Mouse (Mus musculus) heart, embryonic 15.5 days (tissue): ENCODE data around the gene Foxo3. TPM values are rescaled to one million over a fixed set of nuclear protein-coding genes. Genes with fewer than 3 reads are reported as not detected.

Experiments
- ATAC-seq: fragments of 200-750 bp; cut with Nextera tagmentation; replicated peaks from 2 replicates; pipeline ENCODE4 v1.8.0; 2017; ENCODE audit warnings: low read depth, moderate TSS enrichment; ENCODE audit not compliant: insufficient number of reproducible peaks, insufficient read depth, low FRiP score
- H3K27ac ChIP-seq: fragments of 300-500 bp; sonication (generic); 2 replicates; pipeline ENCODE4 v1.5.1; 2015; ENCODE audit warnings: mild to moderate bottlenecking, inconsistent platforms
- H3K27me3 ChIP-seq: fragments of 300-500 bp; sonication (generic); 2 replicates; pipeline ENCODE4 v1.6.1; 2015; ENCODE audit warnings: inconsistent platforms
- H3K36me3 ChIP-seq: fragments of 300-500 bp; sonication (generic); 2 replicates; pipeline ENCODE4 v1.6.1; 2015; ENCODE audit warnings: mild to moderate bottlenecking, inconsistent platforms
- H3K4me1 ChIP-seq: fragments of 300-500 bp; sonication (generic); replicated peaks from 2 replicates; pipeline ENCODE4 v1.6.1; 2015; ENCODE audit warnings: inconsistent platforms
- H3K4me2 ChIP-seq: fragments of 300-500 bp; sonication (generic); 2 replicates; pipeline ENCODE4 v1.6.1; 2015; ENCODE audit warnings: inconsistent platforms, mild to moderate bottlenecking, moderate library complexity
- H3K4me3 ChIP-seq: fragments of 300-500 bp; sonication (generic); 2 replicates; pipeline ENCODE4 v1.5.1; 2015; ENCODE audit warnings: mild to moderate bottlenecking, inconsistent platforms
- H3K9ac ChIP-seq: fragments of 300-500 bp; sonication (generic); 2 replicates; pipeline ENCODE4 v1.6.1; 2015; ENCODE audit warnings: mild to moderate bottlenecking, inconsistent platforms
- H3K9me3 ChIP-seq: fragments of 300-500 bp; sonication (generic); replicated peaks from 2 replicates; pipeline ENCODE4 v1.6.1; 2016; ENCODE audit warnings: inconsistent platforms
- WGBS: fragments of 180-500 bp; shearing (Covaris S2); methylation state at CpG from one replicate; pipeline ENCODE4 v1.1.7; 2015; ENCODE audit warnings: mixed read lengths; 5-methylcytosine and 5-hydroxymethylcytosine counted together
- polyA plus RNA-seq: library from polyadenylated mRNA; unstranded; fragments of >200 nt; fragmentation: Nextera tagmentation; extraction: Ambion mirVana; gene quantifications from 2 replicates; pipeline ENCODE4 v1.2.1, GENCODE M21; 2015

Gene Foxo3
- polyA plus RNA-seq, 1 experiment from 2014 or later = 5.7 TPM

GRCm38 (mm10) chr10:42221136-42221891, 55.2 kb downstream of the Foxo3 start:
- WGBS = 76% methylated on average over 19 of the region's 19 CpGs
- Histone ChIP-seq H3K27me3 (no peaks in the 10 kb centered on the region), H3K4me3 (no peak overlapping the region), H3K4me1 (peaks cover 20% of the 10 kb centered on the region), H3K27ac (no peak overlapping the region), H3K4me2 (no peak overlapping the region), H3K36me3 (no peaks in the 10 kb centered on the region), H3K9ac (no peak overlapping the region), H3K9me3 (no peaks in the 10 kb centered on the region)
- no peak for ATAC-seq

DNA sequence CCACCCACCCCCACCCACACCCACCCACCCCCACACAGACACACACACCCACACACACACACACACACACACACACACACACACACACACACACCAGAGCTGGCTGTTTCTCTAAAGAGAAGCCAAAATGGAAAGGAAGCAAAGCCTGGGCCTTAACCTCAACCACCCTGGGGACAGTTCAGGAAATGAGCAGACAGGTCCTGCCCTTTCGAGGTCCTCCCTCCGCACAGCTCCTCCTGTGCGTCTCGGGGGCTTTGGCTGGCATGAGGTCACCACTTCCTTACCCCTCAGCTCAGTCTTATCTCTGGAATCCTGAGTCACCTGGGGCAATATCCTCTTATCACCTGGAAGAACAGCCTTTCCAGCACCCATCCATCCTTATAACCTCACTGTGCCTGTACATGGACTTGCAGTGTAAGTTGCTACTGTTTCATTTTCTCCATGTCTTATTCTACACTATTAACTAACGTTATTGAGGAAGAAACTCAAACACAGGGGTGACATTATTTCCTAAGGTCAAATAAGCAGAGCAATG, 56.1 kb downstream of the Foxo3 start:
- no peak for ATAC-seq
- Histone ChIP-seq H3K27me3 (no peaks in the 10 kb centered on the region), H3K36me3 (no peaks in the 10 kb centered on the region), H3K4me2 (no peak overlapping the region), H3K9ac (no peak overlapping the region), H3K9me3 (no peaks in the 10 kb centered on the region), H3K4me3 (no peak overlapping the region), H3K27ac (no peak overlapping the region), H3K4me1 (peaks cover 16% of the 10 kb centered on the region)
- 47% methylated on average over 5 of the region's 5 CpGs for WGBS

DNA sequence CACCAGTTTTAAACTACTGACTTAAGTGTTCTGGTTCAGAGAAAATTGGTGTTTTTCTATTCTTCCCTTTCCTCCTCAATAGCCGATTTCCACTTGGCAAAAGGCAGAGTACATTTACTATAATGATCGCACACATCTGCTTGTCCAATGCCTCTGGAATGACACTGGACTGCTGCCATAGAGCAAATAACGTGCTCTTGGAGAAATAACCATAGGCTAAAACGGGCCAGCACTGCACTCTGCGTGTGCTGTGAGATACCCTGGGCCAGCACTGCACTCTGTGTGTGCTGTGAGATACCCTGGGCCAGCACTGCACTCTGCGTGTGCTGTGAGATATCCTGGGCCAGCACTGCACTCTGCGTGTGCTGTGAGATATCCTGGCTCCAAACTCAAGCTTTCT, 65.1 kb downstream of the Foxo3 start:
- Histone ChIP-seq H3K4me1 (peaks cover 18% of the 10 kb centered on the region), H3K36me3 (no peaks in the 10 kb centered on the region), H3K4me2 (no peak overlapping the region), H3K27ac (peak overlapping the region; percentile 18), H3K9me3 (no peaks in the 10 kb centered on the region), H3K27me3 (no peaks in the 10 kb centered on the region), H3K4me3 (no peak overlapping the region), H3K9ac (no peak overlapping the region)
- 53% methylated on average over 7 of the region's 7 CpGs for WGBS
- ATAC-seq = no peak

GRCm38 (mm10) chr10:42210641-42211040, 65.9 kb downstream of the Foxo3 start:
- 75% methylated on average over 2 of the region's 2 CpGs for WGBS

GRCm38 (mm10) chr10:42209809-42210208, 66.7 kb downstream of the Foxo3 start:
- no peak overlapping the region for H3K4me3 ChIP-seq
- no peak for ATAC-seq

More at GRCm38 (mm10) chr10:42210641-42211040, 65.9 kb downstream of the Foxo3 start:
- no peaks in the 10 kb centered on the region for H3K9me3 ChIP-seq
- no peak for ATAC-seq
- H3K4me2 ChIP-seq = no peak overlapping the region
- H3K27ac ChIP-seq = no peak overlapping the region
- peaks cover 20% of the 10 kb centered on the region for H3K4me1 ChIP-seq
- H3K4me3 ChIP-seq = no peak overlapping the region
- H3K9ac ChIP-seq = no peak overlapping the region
- no peaks in the 10 kb centered on the region for H3K36me3 ChIP-seq
- H3K27me3 ChIP-seq = no peaks in the 10 kb centered on the region

GRCm38 (mm10) chr10:42207612-42208011, 68.9 kb downstream of the Foxo3 start:
- H3K36me3 ChIP-seq = no peaks in the 10 kb centered on the region
- H3K4me3 ChIP-seq = no peak overlapping the region
- H3K27ac ChIP-seq = no peak overlapping the region
- no peaks in the 10 kb centered on the region for H3K9me3 ChIP-seq
- no peak overlapping the region for H3K4me2 ChIP-seq
- whole genome bisulfite sequencing = 77% methylated on average over 12 of the region's 12 CpGs
- no peak overlapping the region for H3K9ac ChIP-seq
- H3K27me3 ChIP-seq = no peaks in the 10 kb centered on the region
- peaks cover 38% of the 10 kb centered on the region for H3K4me1 ChIP-seq
- ATAC-seq = no peak

More at GRCm38 (mm10) chr10:42209809-42210208, 66.7 kb downstream of the Foxo3 start:
- Histone ChIP-seq H3K36me3 (no peaks in the 10 kb centered on the region), H3K27me3 (no peaks in the 10 kb centered on the region), H3K9me3 (no peaks in the 10 kb centered on the region), H3K27ac (no peak overlapping the region), H3K4me2 (no peak overlapping the region), H3K9ac (no peak overlapping the region), H3K4me1 (peaks cover 26% of the 10 kb centered on the region)
- WGBS = 77% methylated on average over 6 of the region's 6 CpGs

- WGBS = 42% methylated on average over 20 of the region's 20 CpGs
Measured at GRCm38 (mm10) chr10:42204768-42205412, 71.7 kb downstream of the Foxo3 start.

GRCm38 (mm10) chr10:42203321-42204155, 73.0 kb downstream of the Foxo3 start:
- peaks cover 57% of the 10 kb centered on the region for H3K4me1 ChIP-seq
- no peak overlapping the region for H3K9ac ChIP-seq

More at GRCm38 (mm10) chr10:42204768-42205412, 71.7 kb downstream of the Foxo3 start:
- Histone ChIP-seq H3K27ac (peak overlapping the region; percentile 78), H3K9me3 (no peaks in the 10 kb centered on the region), H3K9ac (no peak overlapping the region), H3K36me3 (no peaks in the 10 kb centered on the region), H3K27me3 (no peaks in the 10 kb centered on the region), H3K4me3 (no peak overlapping the region), H3K4me1 (peaks cover 45% of the 10 kb centered on the region), H3K4me2 (peak overlapping the region; percentile 47)
- peak; percentile 29; the same call in 1 of the 2 replicates for ATAC-seq

DNA sequence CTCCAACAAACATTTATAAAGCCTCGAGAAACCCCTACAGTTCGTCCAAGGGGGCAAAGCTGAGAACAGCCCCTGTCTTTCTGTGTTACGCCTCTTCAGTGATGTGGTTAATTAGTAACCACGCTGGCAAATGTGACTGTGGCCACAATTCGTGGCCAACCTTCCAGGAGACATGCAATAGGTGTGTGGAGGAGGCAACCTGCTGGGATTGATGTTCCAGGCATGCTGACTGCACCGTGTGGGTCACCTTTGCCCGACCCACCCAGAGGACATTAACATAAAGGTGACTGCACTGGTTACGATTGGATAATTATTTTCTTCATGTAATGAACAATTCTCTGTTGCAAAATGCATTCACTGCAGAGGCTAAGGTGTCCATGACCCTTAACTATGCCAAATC, 74.0 kb downstream of the Foxo3 start:
- 86% methylated on average over 8 of the region's 8 CpGs for WGBS
- Histone ChIP-seq H3K27ac (no peak overlapping the region), H3K4me2 (no peak overlapping the region), H3K4me3 (no peak overlapping the region), H3K9me3 (0 out of 2 replicates have a peak, but pooled peaks cover 1% of the 10 kb centered on the region), H3K4me1 (peaks cover 56% of the 10 kb centered on the region), H3K36me3 (peaks cover 2% of the 10 kb centered on the region), H3K27me3 (no peaks in the 10 kb centered on the region), H3K9ac (no peak overlapping the region)
- ATAC-seq = no peak

More at GRCm38 (mm10) chr10:42203321-42204155, 73.0 kb downstream of the Foxo3 start:
- Histone ChIP-seq H3K27me3 (no peaks in the 10 kb centered on the region), H3K4me2 (no peak overlapping the region), H3K27ac (peak overlapping the region; percentile 78), H3K36me3 (no peaks in the 10 kb centered on the region), H3K4me3 (no peak overlapping the region), H3K9me3 (no peaks in the 10 kb centered on the region)
- WGBS = 55% methylated on average over 18 of the region's 18 CpGs
- no peak for ATAC-seq

DNA sequence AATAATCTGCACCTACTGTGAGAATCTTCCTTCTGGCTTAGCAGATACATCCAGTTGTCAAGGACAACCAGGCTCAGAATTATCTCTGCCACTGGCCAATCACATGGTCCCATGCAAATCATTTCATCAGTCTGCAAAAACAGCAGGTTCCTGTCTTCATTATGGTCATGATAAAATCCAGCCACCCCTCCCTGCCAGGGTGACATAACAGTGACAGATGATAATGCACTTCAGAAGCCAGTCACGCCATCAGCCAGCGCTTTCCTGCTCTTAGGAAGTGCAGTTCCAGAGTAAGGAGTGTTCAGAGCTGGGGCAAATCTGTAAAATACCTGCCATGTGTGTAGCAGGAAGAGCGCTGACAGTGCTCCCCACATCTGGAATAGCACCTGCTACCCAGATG, 77.1 kb downstream of the Foxo3 start:
- H3K27me3 ChIP-seq = no peaks in the 10 kb centered on the region
- WGBS = 24% methylated on average over 3 of the region's 3 CpGs
- H3K27ac ChIP-seq = peak overlapping the region; percentile 69; the same call in 1 of the 2 replicates
- H3K4me3 ChIP-seq = no peak overlapping the region
- H3K4me1 ChIP-seq = peaks cover 57% of the 10 kb centered on the region
- H3K4me2 ChIP-seq = no peak overlapping the region
- H3K36me3 ChIP-seq = peaks cover 14% of the 10 kb centered on the region
- no peak for ATAC-seq
- H3K9me3 ChIP-seq = 0 out of 2 replicates have a peak, but pooled peaks cover 6% of the 10 kb centered on the region
- no peak overlapping the region for H3K9ac ChIP-seq

DNA sequence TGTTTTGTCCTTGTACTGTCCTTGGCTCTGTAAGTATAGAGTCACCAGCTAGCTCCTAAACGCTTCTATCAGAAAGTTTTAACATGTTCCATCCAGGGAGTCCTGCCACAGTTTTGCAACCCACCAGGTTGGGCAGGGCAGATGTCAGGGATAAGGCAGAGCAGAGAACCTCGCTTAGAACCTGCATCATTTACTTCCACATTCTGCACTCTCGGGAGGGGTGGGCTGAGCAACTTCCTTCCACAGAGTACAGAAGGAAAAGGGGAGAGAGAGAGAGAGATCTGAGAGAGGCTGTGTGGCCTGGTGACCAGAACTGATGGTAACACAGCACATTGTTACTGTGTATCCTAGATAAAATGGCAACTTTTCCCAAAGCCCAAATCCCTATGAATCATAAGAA, 77.9 kb downstream of the Foxo3 start:
- Histone ChIP-seq H3K4me1 (peaks cover 56% of the 10 kb centered on the region), H3K4me3 (no peak overlapping the region), H3K9me3 (0 out of 2 replicates have a peak, but pooled peaks cover 6% of the 10 kb centered on the region), H3K36me3 (peaks cover 14% of the 10 kb centered on the region), H3K9ac (no peak overlapping the region), H3K4me2 (no peak overlapping the region), H3K27me3 (no peaks in the 10 kb centered on the region), H3K27ac (peak overlapping the region; percentile 69)
- no peak for ATAC-seq
- 42% methylated on average over 3 of the region's 3 CpGs for WGBS
